Mouse (Mus musculus) neural tube, embryonic 15.5 days (tissue): ENCODE results near the gene Gm13285. TPM values are rescaled to one million over a fixed set of nuclear protein-coding genes. Genes with fewer than 3 reads are reported as not detected.
"Not testable (repeated sequence)": the region's sequence is repeated elsewhere in the genome, so short reads cannot be mapped to it uniquely, and the experiment has no call there.

Source experiments
- ATAC-seq: fragments of 200-750 bp; cut with Nextera tagmentation; 2 replicates; pipeline ENCODE4 v1.8.0; 2017; ENCODE audit warnings: mild to moderate bottlenecking, moderate TSS enrichment, moderate library complexity; ENCODE audit not compliant: low FRiP score
- H3K27ac ChIP-seq: fragments of 300-500 bp; sonication (generic); replicated peaks from 2 replicates; pipeline ENCODE4 v1.5.1; 2015; ENCODE audit warnings: mild to moderate bottlenecking, inconsistent platforms
- H3K27me3 ChIP-seq: fragments of 300-500 bp; sonication (generic); replicated peaks from 2 replicates; pipeline ENCODE4 v1.6.1; 2015; ENCODE audit warnings: inconsistent platforms
- H3K36me3 ChIP-seq: fragments of 300-500 bp; sonication (generic); 2 replicates; pipeline ENCODE4 v1.6.1; 2015; ENCODE audit warnings: inconsistent platforms
- H3K4me1 ChIP-seq: fragments of 300-500 bp; sonication (generic); 2 replicates; pipeline ENCODE4 v1.6.1; 2015; ENCODE audit warnings: inconsistent platforms
- H3K4me2 ChIP-seq: fragments of 300-500 bp; sonication (generic); 2 replicates; pipeline ENCODE4 v1.6.1; 2015; ENCODE audit warnings: inconsistent platforms, mild to moderate bottlenecking, moderate library complexity
- H3K4me3 ChIP-seq: fragments of 300-500 bp; sonication (generic); replicated peaks from 2 replicates; pipeline ENCODE4 v1.5.1; 2015; ENCODE audit warnings: mild to moderate bottlenecking, inconsistent platforms
- H3K9ac ChIP-seq: fragments of 300-500 bp; sonication (generic); replicated peaks from 2 replicates; pipeline ENCODE4 v1.6.1; 2015; ENCODE audit warnings: mild to moderate bottlenecking, inconsistent platforms
- H3K9me3 ChIP-seq: fragments of 300-500 bp; sonication (generic); replicated peaks from 2 replicates; pipeline ENCODE4 v1.6.1; 2016; ENCODE audit warnings: inconsistent platforms
- WGBS: fragments of 180-500 bp; shearing (Covaris S2); methylation state at CpG from one replicate; pipeline ENCODE4 v1.1.7; 2015; ENCODE audit warnings: mixed read lengths; 5-methylcytosine and 5-hydroxymethylcytosine counted together
- polyA plus RNA-seq: library from polyadenylated mRNA; unstranded; fragments of >200 nt; fragmentation: Nextera tagmentation; extraction: Ambion mirVana; gene quantifications from 2 replicates; pipeline ENCODE4 v1.2.1, GENCODE M21; 2015

Gene Gm13285
- polyA plus RNA-seq, 1 experiment from 2014 or later: not detected

DNA sequence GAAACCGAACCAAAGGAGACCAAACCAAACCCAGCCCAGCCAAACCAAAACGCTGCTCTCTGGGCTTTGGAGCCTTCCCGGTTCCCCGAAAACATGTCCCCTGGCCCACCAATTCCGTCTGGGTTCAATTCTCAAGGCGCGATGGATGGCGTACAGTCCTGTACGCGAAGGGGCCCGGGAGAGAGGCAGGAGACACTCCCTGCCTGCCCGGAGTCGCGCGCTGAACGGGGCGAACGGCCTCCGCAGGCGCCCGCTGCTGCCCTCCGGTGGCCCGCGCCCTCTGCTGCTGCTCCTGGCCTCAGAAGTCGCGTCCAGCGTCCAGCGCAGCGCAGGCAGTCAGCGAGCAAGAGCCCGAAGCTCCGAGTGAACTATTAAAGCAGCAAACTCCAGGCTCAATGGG is 25.9 kb upstream of the Gm13285 start, which contains the start of gene Gm13290:
TSS of gene Gm13290 (plus strand) at position 301 of the 400 bp plus-strand sequence.
- H3K27me3 ChIP-seq, H3K9me3 ChIP-seq, H3K4me2 ChIP-seq, H3K36me3 ChIP-seq, H3K9ac ChIP-seq, ATAC-seq, H3K4me3 ChIP-seq, H3K27ac ChIP-seq, H3K4me1 ChIP-seq: not testable (repeated sequence)
- no CpG with 5 or more reads among the region's 32 CpGs for WGBS

GRCm38 (mm10) chr4:88776622-88777021 is 22.8 kb upstream of the Gm13285 start, which contains the start of gene Gm13289:
TSS of gene Gm13289 (plus strand) at chr4:88776922.
- H3K4me1 ChIP-seq, H3K27ac ChIP-seq, H3K27me3 ChIP-seq, H3K4me3 ChIP-seq, H3K36me3 ChIP-seq, H3K9me3 ChIP-seq, H3K9ac ChIP-seq, H3K4me2 ChIP-seq, ATAC-seq: not testable (repeated sequence)
- no CpG with 5 or more reads among the region's 29 CpGs for WGBS

GRCm38 (mm10) chr4:88779550-88779949 is 19.9 kb upstream of the Gm13285 start, which contains the start of gene Gm13272:
TSS of gene Gm13272 (plus strand) at chr4:88779850.
- H3K4me3 ChIP-seq, H3K36me3 ChIP-seq, H3K9ac ChIP-seq, H3K4me1 ChIP-seq, H3K9me3 ChIP-seq, H3K27ac ChIP-seq, H3K4me2 ChIP-seq, H3K27me3 ChIP-seq, ATAC-seq: not testable (repeated sequence)
- WGBS: no CpG with 5 or more reads among the region's 29 CpGs

DNA sequence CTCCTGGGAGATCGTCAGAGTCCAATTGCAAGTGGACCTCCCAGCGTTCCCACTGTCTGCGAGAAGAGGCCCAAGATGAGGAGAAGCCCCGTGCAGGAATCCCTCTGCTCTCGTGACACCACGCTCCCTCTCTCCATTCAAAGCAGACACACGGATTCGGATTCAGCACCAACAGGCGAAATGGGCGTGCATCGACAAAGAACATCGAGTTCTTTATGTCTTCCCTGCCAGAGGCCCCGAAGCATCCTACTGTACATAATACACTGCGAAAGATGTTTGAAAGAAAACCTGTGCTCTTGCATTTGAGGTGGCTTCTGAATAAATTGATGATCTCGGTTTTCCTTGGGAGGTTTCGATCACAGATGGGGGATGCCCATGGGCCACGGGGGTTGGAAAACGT is 19.1 kb upstream of the Gm13285 start:
- not testable (repeated sequence) for H3K27ac ChIP-seq, H3K4me3 ChIP-seq, H3K4me1 ChIP-seq, H3K9ac ChIP-seq, H3K27me3 ChIP-seq, H3K4me2 ChIP-seq, H3K36me3 ChIP-seq, H3K9me3 ChIP-seq, ATAC-seq
- 50% methylated on average over 15 of the region's 18 CpGs for WGBS

DNA sequence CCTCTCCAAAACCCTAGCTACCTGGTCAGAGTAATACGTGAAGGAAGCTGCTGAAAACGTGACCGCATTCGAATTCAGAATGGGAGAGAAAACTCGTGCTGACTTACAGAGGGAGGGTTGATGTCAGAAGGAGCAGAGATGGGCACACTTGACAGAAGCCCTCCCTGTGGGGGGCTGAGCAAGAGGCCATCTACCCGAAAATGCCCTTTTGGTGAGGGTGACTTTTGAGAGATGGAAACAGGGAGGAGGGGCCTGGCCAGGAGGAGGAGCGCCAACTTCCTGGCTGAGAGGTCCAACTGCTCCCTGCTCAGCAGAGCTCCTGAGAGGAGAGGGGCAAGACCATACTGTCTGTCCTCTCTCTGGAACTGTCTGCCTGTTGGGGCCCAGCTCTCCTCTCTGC is 17.6 kb upstream of the Gm13285 start, which contains the start of gene Ifnz:
TSS of gene Ifnz (plus strand) at position 301 of the 400 bp plus-strand sequence.
- not testable (repeated sequence) for H3K27ac ChIP-seq, H3K4me1 ChIP-seq, H3K9me3 ChIP-seq, ATAC-seq, H3K9ac ChIP-seq, H3K27me3 ChIP-seq, H3K36me3 ChIP-seq
- WGBS: 32% methylated on average over 4 of the region's 7 CpGs
- H3K4me2 ChIP-seq: peak within 1 kb of the TSS; percentile 50
- peak within 1 kb of the TSS; percentile 14; the same call in 1 of the 2 replicates for H3K4me3 ChIP-seq

DNA sequence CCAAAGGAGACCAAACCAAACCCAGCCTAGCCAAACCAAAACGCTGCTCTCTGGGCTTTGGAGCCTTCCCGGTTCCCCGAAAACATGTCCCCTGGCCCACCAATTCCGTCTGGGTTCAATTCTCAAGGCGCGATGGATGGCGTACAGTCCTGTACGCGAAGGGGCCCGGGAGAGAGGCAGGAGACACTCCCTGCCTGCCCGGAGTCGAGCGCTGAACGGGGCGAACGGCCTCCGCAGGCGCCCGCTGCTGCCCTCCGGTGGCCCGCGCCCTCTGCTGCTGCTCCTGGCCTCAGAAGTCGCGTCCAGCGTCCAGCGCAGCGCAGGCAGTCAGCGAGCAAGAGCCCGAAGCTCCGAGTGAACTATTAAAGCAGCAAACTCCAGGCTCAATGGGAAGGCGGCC is 17.1 kb upstream of the Gm13285 start:
- ATAC-seq, H3K4me1 ChIP-seq, H3K36me3 ChIP-seq, H3K27me3 ChIP-seq, H3K9me3 ChIP-seq, H3K9ac ChIP-seq, H3K27ac ChIP-seq: not testable (repeated sequence)
- peak overlapping the region; percentile 50 for H3K4me2 ChIP-seq
- H3K4me3 ChIP-seq: peak overlapping the region; percentile 14; the same call in 1 of the 2 replicates
- WGBS: 3% methylated on average over 3 of the region's 31 CpGs

DNA sequence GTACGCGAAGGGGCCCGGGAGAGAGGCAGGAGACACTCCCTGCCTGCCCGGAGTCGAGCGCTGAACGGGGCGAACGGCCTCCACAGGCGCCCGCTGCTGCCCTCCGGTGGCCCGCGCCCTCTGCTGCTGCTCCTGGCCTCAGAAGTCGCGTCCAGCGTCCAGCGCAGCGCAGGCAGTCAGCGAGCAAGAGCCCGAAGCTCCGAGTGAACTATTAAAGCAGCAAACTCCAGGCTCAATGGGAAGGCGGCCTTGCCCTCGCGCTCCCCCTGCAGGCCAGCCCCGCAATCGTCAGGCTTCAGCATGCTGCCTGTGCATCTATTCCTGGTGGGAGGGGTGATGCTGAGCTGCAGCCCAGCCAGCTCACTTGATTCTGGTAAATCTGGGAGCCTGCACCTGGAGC is 14.1 kb upstream of the Gm13285 start, which contains the start of gene Gm13276:
TSS of gene Gm13276 (plus strand) at position 301 of the 400 bp plus-strand sequence.
- WGBS: no CpG with 5 or more reads among the region's 27 CpGs
- not testable (repeated sequence) for H3K9me3 ChIP-seq, H3K9ac ChIP-seq, H3K4me3 ChIP-seq, H3K27me3 ChIP-seq, H3K27ac ChIP-seq, H3K4me2 ChIP-seq, H3K36me3 ChIP-seq, H3K4me1 ChIP-seq, ATAC-seq

DNA sequence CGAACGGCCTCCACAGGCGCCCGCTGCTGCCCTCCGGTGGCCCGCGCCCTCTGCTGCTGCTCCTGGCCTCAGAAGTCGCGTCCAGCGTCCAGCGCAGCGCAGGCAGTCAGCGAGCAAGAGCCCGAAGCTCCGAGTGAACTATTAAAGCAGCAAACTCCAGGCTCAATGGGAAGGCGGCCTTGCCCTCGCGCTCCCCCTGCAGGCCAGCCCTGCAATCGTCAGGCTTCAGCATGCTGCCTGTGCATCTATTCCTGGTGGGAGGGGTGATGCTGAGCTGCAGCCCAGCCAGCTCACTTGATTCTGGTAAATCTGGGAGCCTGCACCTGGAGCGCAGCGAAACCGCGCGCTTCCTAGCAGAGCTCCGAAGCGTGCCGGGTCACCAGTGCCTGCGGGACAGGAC is 11.1 kb upstream of the Gm13285 start, which contains the start of gene Gm13277:
TSS of gene Gm13277 (plus strand) at position 231 of the 400 bp plus-strand sequence.
- H3K27ac ChIP-seq, H3K9ac ChIP-seq, H3K4me1 ChIP-seq, H3K36me3 ChIP-seq, H3K9me3 ChIP-seq, H3K27me3 ChIP-seq, H3K4me2 ChIP-seq, H3K4me3 ChIP-seq, ATAC-seq: not testable (repeated sequence)
- WGBS: 0% methylated on average over 1 of the region's 28 CpGs

- no CpG with 5 or more reads among the region's 28 CpGs for WGBS
Measured at GRCm38 (mm10) chr4:88791250-88791649, 8.2 kb upstream of the Gm13285 start, which contains the start of gene Gm13278. TSS of gene Gm13278 (plus strand) at chr4:88791550.

GRCm38 (mm10) chr4:88793936-88794675 is 5.4 kb upstream of the Gm13285 start, which contains the start of gene Gm13275:
TSS of gene Gm13275 (plus strand) at chr4:88794487.
- H3K9ac ChIP-seq, H3K36me3 ChIP-seq, H3K27me3 ChIP-seq, H3K27ac ChIP-seq, ATAC-seq, H3K4me3 ChIP-seq, H3K9me3 ChIP-seq, H3K4me1 ChIP-seq, H3K4me2 ChIP-seq: not testable (repeated sequence)
- WGBS: 0% methylated on average over 11 of the region's 52 CpGs

More at GRCm38 (mm10) chr4:88791250-88791649, 8.2 kb upstream of the Gm13285 start, which contains the start of gene Gm13278:
- H3K4me1 ChIP-seq, H3K27ac ChIP-seq, H3K9me3 ChIP-seq, H3K4me3 ChIP-seq, H3K9ac ChIP-seq, H3K27me3 ChIP-seq, H3K36me3 ChIP-seq, H3K4me2 ChIP-seq, ATAC-seq: not testable (repeated sequence)

DNA sequence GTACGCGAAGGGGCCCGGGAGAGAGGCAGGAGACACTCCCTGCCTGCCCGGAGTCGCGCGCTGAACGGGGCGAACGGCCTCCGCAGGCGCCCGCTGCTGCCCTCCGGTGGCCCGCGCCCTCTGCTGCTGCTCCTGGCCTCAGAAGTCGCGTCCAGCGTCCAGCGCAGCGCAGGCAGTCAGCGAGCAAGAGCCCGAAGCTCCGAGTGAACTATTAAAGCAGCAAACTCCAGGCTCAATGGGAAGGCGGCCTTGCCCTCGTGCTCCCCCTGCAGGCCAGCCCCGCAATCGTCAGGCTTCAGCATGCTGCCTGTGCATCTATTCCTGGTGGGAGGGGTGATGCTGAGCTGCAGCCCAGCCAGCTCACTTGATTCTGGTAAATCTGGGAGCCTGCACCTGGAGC is 2.4 kb upstream of the Gm13285 start, which contains the start of gene Gm13279:
TSS of gene Gm13279 (plus strand) at position 301 of the 400 bp plus-strand sequence.
- H3K4me3 ChIP-seq, H3K4me2 ChIP-seq, H3K27me3 ChIP-seq, H3K27ac ChIP-seq, ATAC-seq, H3K9ac ChIP-seq, H3K9me3 ChIP-seq, H3K4me1 ChIP-seq, H3K36me3 ChIP-seq: not testable (repeated sequence)
- WGBS: no CpG with 5 or more reads among the region's 28 CpGs

DNA sequence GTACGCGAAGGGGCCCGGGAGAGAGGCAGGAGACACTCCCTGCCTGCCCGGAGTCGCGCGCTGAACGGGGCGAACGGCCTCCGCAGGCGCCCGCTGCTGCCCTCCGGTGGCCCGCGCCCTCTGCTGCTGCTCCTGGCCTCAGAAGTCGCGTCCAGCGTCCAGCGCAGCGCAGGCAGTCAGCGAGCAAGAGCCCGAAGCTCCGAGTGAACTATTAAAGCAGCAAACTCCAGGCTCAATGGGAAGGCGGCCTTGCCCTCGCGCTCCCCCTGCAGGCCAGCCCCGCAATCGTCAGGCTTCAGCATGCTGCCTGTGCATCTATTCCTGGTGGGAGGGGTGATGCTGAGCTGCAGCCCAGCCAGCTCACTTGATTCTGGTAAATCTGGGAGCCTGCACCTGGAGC is 3.5 kb downstream of the Gm13285 start, which contains the start of gene Gm13287:
TSS of gene Gm13287 (plus strand) at position 301 of the 400 bp plus-strand sequence.
- H3K4me1 ChIP-seq, H3K9me3 ChIP-seq, H3K9ac ChIP-seq, ATAC-seq, H3K36me3 ChIP-seq, H3K27ac ChIP-seq, H3K27me3 ChIP-seq, H3K4me3 ChIP-seq, H3K4me2 ChIP-seq: not testable (repeated sequence)
- WGBS: no CpG with 5 or more reads among the region's 29 CpGs
